Comparison of ENCODE assay signal across 18 mouse cellular contexts in genomic region chr2:158308276-158308675, GRCm38 (mm10). TPM values are rescaled to one million over a fixed set of nuclear protein-coding genes. Genes with fewer than 3 reads are reported as not detected.
DNase-seq lines count a peak whose midpoint lies in the region; ATAC-seq and TF ChIP-seq lines count a peak whose summit lies in the region.
"Had no signal": no experiment of that assay in that cellular context is flagged by ENCODE, and none has a peak within 500 bp of the region (broad histone marks: within the 10 kb centered on the region; RNA-seq: fewer than 3 reads in every experiment).

No protein-coding gene starts in this region.

- H3K9ac ChIP-seq in kidney, embryonic 15.5 days, result no peak overlapping the region
- H3K9ac ChIP-seq in liver, embryonic 16.5 days (ENCODE audit: low read depth, low read length), result peak overlapping the region; percentile 5; the same call in 1 of the 2 replicates
- no peak overlapping the region for H3K9ac ChIP-seq in neural tube, embryonic 15.5 days (replicated peaks)
- H3K9ac ChIP-seq: embryonic facial prominence, embryonic 13.5 days; forebrain, embryonic 13.5 days; heart, embryonic 15.5 days; hindbrain, embryonic 13.5 days; neural tube, embryonic 12.5 days had no signal

- no peaks in the 10 kb centered on the region for H3K9me3 ChIP-seq in kidney, embryonic 15.5 days (replicated peaks)
- no peaks in the 10 kb centered on the region for H3K9me3 ChIP-seq in liver, embryonic 16.5 days (replicated peaks; ENCODE audit: control insufficient read depth, low read length)
- H3K9me3 ChIP-seq in neural tube, embryonic 15.5 days (replicated peaks), result no peaks in the 10 kb centered on the region
- H3K9me3 ChIP-seq: embryonic facial prominence, embryonic 13.5 days; forebrain, embryonic 13.5 days; heart, embryonic 15.5 days; hindbrain, embryonic 13.5 days; neural tube, embryonic 12.5 days had no signal

- no peaks in the 10 kb centered on the region for H3K36me3 ChIP-seq in kidney, embryonic 15.5 days
- no peaks in the 10 kb centered on the region for H3K36me3 ChIP-seq in liver, embryonic 16.5 days (ENCODE audit: control insufficient read depth, insufficient read depth)
- no peaks in the 10 kb centered on the region for H3K36me3 ChIP-seq in neural tube, embryonic 15.5 days
- H3K36me3 ChIP-seq: embryonic facial prominence, embryonic 13.5 days; heart, embryonic 15.5 days; hindbrain, embryonic 13.5 days; neural tube, embryonic 12.5 days had no signal

- no peaks in the 10 kb centered on the region for H3K27me3 ChIP-seq in kidney, embryonic 15.5 days
- no peaks in the 10 kb centered on the region for H3K27me3 ChIP-seq in liver, embryonic 16.5 days (ENCODE audit: control insufficient read depth, insufficient read depth, low read depth, low read length)
- H3K27me3 ChIP-seq in neural tube, embryonic 15.5 days (replicated peaks), result no peaks in the 10 kb centered on the region
- H3K27me3 ChIP-seq: embryonic facial prominence, embryonic 13.5 days; forebrain, embryonic 13.5 days; heart, embryonic 15.5 days; hindbrain, embryonic 13.5 days; neural tube, embryonic 12.5 days had no signal

- H3K4me1 ChIP-seq in kidney, embryonic 15.5 days, result peaks cover 22% of the 10 kb centered on the region
- peaks cover 6% of the 10 kb centered on the region; the same call in 1 of the 2 replicates for H3K4me1 ChIP-seq in bone marrow, adult 2 months (ENCODE audit: control insufficient read depth, insufficient read depth, low read length)
- peaks cover 4% of the 10 kb centered on the region for H3K4me1 ChIP-seq in liver, embryonic 16.5 days (ENCODE audit: control insufficient read depth, low read depth, low read length)
- H3K4me1 ChIP-seq in neural tube, embryonic 15.5 days, result no peaks in the 10 kb centered on the region; the same call in 1 of the 2 replicates
- H3K4me1 ChIP-seq: forebrain, embryonic 13.5 days; neural tube, embryonic 12.5 days had no signal

- TF ChIP-seq POLR2A in bone marrow, adult 2 months (IDR thresholded peaks at IDR 0.05; ENCODE audit: borderline replicate concordance, control insufficient read depth, low read depth, low read length), result no peak

- 0 out of 2 replicates have a peak overlapping the region, but pooled peaks have one; percentile 15 for H3K27ac ChIP-seq in kidney, embryonic 15.5 days
- no peak overlapping the region for H3K27ac ChIP-seq in bone marrow, adult 2 months (ENCODE audit: control insufficient read depth, insufficient read depth, low read depth, low read length, poor library complexity)
- no peak overlapping the region for H3K27ac ChIP-seq in liver, embryonic 16.5 days (ENCODE audit: low read length)
- H3K27ac ChIP-seq in neural tube, embryonic 15.5 days (replicated peaks), result no peak overlapping the region
- H3K27ac ChIP-seq: embryonic facial prominence, embryonic 13.5 days; forebrain, embryonic 13.5 days; heart, embryonic 15.5 days; hindbrain, embryonic 13.5 days; macrophage; neural tube, embryonic 12.5 days had no signal

- no peak overlapping the region for H3K4me2 ChIP-seq in kidney, embryonic 15.5 days
- H3K4me2 ChIP-seq in liver, embryonic 16.5 days (ENCODE audit: low read depth, low read length), result peak overlapping the region; percentile 46; the same call in 1 of the 2 replicates
- H3K4me2 ChIP-seq in neural tube, embryonic 15.5 days, result no peak overlapping the region
- H3K4me2 ChIP-seq: embryonic facial prominence, embryonic 13.5 days; forebrain, embryonic 13.5 days; heart, embryonic 15.5 days; hindbrain, embryonic 13.5 days; neural tube, embryonic 12.5 days had no signal

- TF ChIP-seq CTCF in bone marrow, adult 2 months (IDR thresholded peaks at IDR 0.05; ENCODE audit: control insufficient read depth, insufficient read depth, low read length), result no peak

- WGBS in kidney, embryonic 15.5 days, result 51% methylated on average over 5 of the region's 5 CpGs
- WGBS in bone marrow, adult 2 months, result 66% methylated on average over 5 of the region's 5 CpGs
- WGBS in liver, embryonic 16.5 days (ENCODE audit: insufficient replicate concordance), result 55% methylated on average over 5 of the region's 5 CpGs
- 41% methylated on average over 5 of the region's 5 CpGs for WGBS in neural tube, embryonic 15.5 days

- H3K4me3 ChIP-seq in kidney, embryonic 15.5 days (replicated peaks), result no peak overlapping the region
- peak overlapping the region; percentile 24 for H3K4me3 ChIP-seq in bone marrow, adult 2 months (replicated peaks; ENCODE audit: control insufficient read depth, low read depth, low read length)
- peak overlapping the region; percentile 57; the same call in 1 of the 2 replicates for H3K4me3 ChIP-seq in liver, embryonic 16.5 days (ENCODE audit: low read depth, low read length)
- H3K4me3 ChIP-seq in neural tube, embryonic 15.5 days (replicated peaks), result no peak overlapping the region
- H3K4me3 ChIP-seq: embryonic facial prominence, embryonic 13.5 days; forebrain, embryonic 13.5 days; heart, embryonic 15.5 days; hindbrain, embryonic 13.5 days; neural tube, embryonic 12.5 days had no signal

- no peak for ATAC-seq in kidney, embryonic 15.5 days (replicated peaks; ENCODE audit: low FRiP score)
- ATAC-seq in liver, embryonic 16.5 days (ENCODE audit: low read depth), result no peak
- no peak for ATAC-seq in cerebellum, adult (ENCODE audit: insufficient number of reproducible peaks, low FRiP score, low TSS enrichment)
- ATAC-seq in neural tube, embryonic 15.5 days (ENCODE audit: low FRiP score), result no peak
- ATAC-seq: forebrain, embryonic 13.5 days; midbrain, embryonic 16.5 days had no signal

- DNase-seq in kidney, postnatal 25 days, result no peak
- peak; percentile 11 to 52 for DNase-seq in lung, adult 18-20 months
- no peak for DNase-seq in lung, postnatal 14 days
- DNase-seq: cerebellum, postnatal 14 days; kidney, adult 11 months; thymus, postnatal 25 days had no signal

RNA-seq across cellular contexts. Expression of gene Lbp, which starts 2.0 kb away (rescaled TPM):
- 24.7 and 27.2 TPM in 2 replicates for polyA plus RNA-seq in kidney, embryonic 15.5 days (2015; fragmentation: Nextera tagmentation; extraction: Ambion mirVana)
- 14.8 and 23.0 TPM in 2 replicates for polyA plus RNA-seq in bone marrow, adult 2 months (2011; ENCODE audit: insufficient read depth, insufficient read length, low replicate concordance, missing spikeins)
- 61.5 and 69.9 TPM in 2 replicates for polyA plus RNA-seq in liver, embryonic 16.5 days (2015; fragmentation: Nextera tagmentation; extraction: Ambion mirVana)
- polyA plus RNA-seq in neural tube, embryonic 15.5 days (2015; fragmentation: Nextera tagmentation; extraction: Ambion mirVana), result 2.3 and 3.4 TPM in 2 replicates

RNA-seq across cellular contexts. Expression of gene Bpi, which starts 50.4 kb away (rescaled TPM):
- 0.08 and 0.17 TPM in 2 replicates for polyA plus RNA-seq in kidney, embryonic 15.5 days (2015; fragmentation: Nextera tagmentation; extraction: Ambion mirVana)
- not detected in 2 replicates for polyA plus RNA-seq in bone marrow, adult 2 months (2011; ENCODE audit: insufficient read depth, insufficient read length, low replicate concordance, missing spikeins)
- not detected in 2 replicates for polyA plus RNA-seq in liver, embryonic 16.5 days (2015; fragmentation: Nextera tagmentation; extraction: Ambion mirVana)
- not detected in 2 replicates for polyA plus RNA-seq in neural tube, embryonic 15.5 days (2015; fragmentation: Nextera tagmentation; extraction: Ambion mirVana)
- polyA plus RNA-seq: embryonic facial prominence, embryonic 13.5 days; forebrain, embryonic 13.5 days; heart, embryonic 15.5 days; hindbrain, embryonic 13.5 days; macrophage; midbrain, embryonic 16.5 days; neural tube, embryonic 12.5 days had no signal

Comparison
In these comparisons a context has a peak if more than half of its experiments do, and no peak if none do; other contexts are left out.
1. DNase-seq: peak in lung, adult 18-20 months (2 of 2); none in kidney, postnatal 25 days (0 of 2) and lung, postnatal 14 days (single experiment).
2. H3K4me3 ChIP-seq: peak in bone marrow, adult 2 months (single experiment) and liver, embryonic 16.5 days (single experiment); none in kidney, embryonic 15.5 days (single experiment) and neural tube, embryonic 15.5 days (single experiment).